Mouse (Mus musculus) thymus, adult 2 months (tissue): ENCODE measurements around the gene Ptpn20. TPM values are rescaled to one million over a fixed set of nuclear protein-coding genes. Genes with fewer than 3 reads are reported as not detected.

ENCODE experiments used
- DNase-seq: peaks from one replicate; pipeline ENCODE4 v3.0.0; 2021
- H3K27ac ChIP-seq: fragments of 200-500 bp; 2 replicates; pipeline ENCODE4 v1.5.1; 2012; ENCODE audit warnings: low read length, control low read depth; ENCODE audit not compliant: control insufficient read depth, insufficient read depth
- H3K27me3 ChIP-seq: fragments of 200-500 bp; 2 replicates; pipeline ENCODE4 v1.6.1; 2012; ENCODE audit warnings: mild to moderate bottlenecking, low read length, moderate library complexity, mixed read lengths; ENCODE audit not compliant: control insufficient read depth, insufficient read depth
- H3K36me3 ChIP-seq: fragments of 200-500 bp; 2 replicates; pipeline ENCODE4 v1.6.1; 2012; ENCODE audit warnings: mild to moderate bottlenecking, low read length, moderate library complexity; ENCODE audit not compliant: control insufficient read depth, insufficient read depth
- H3K4me1 ChIP-seq: fragments of 200-500 bp; replicated peaks from 2 replicates; pipeline ENCODE4 v1.6.1; 2012; ENCODE audit warnings: low read length; ENCODE audit not compliant: control insufficient read depth, insufficient read depth
- H3K4me3 ChIP-seq: fragments of 200-500 bp; 2 replicates; pipeline ENCODE4 v1.5.1; 2012; ENCODE audit warnings: mild to moderate bottlenecking, low read length, control low read depth, moderate library complexity; ENCODE audit not compliant: control insufficient read depth, insufficient read depth
- CTCF ChIP-seq: fragments of 200-500 bp; IDR thresholded peaks from 2 replicates; pipeline ENCODE4 v1.5.1; 2012; ENCODE audit warnings: mild to moderate bottlenecking, control low read depth, low read length, moderate library complexity, borderline replicate concordance; ENCODE audit not compliant: control insufficient read depth, poor library complexity, insufficient read depth; ENCODE audit errors: extremely low read depth
- POLR2A ChIP-seq: fragments of 200-500 bp; IDR thresholded peaks from 2 replicates; pipeline ENCODE4 v1.6.1; 2012; ENCODE audit warnings: mild to moderate bottlenecking, low read length, control low read depth, moderate library complexity; ENCODE audit not compliant: control insufficient read depth, poor library complexity, insufficient read depth; ENCODE audit errors: extremely low read depth
- WGBS: fragments of 180-500 bp; shearing (Covaris S2); methylation state at CpG from one replicate; pipeline ENCODE4 v1.1.7; 2018; 5-methylcytosine and 5-hydroxymethylcytosine counted together
- polyA plus RNA-seq: library from polyadenylated mRNA; depleted of rRNA; stranded (reverse); fragments of >200 nt; gene quantifications from 2 replicates; pipeline ENCODE4 v1.2.3, GENCODE M21; 2012; rRNA removed

Ptpn20 gene
- not detected in 2 replicates for polyA plus RNA-seq

GRCm38 (mm10) chr14:33588951-33589350, at the start of gene Ptpn20:
Gene Ptpn20, plus strand, starts transcription at chr14:33589207.
- peak; percentile 4 for DNase-seq
- Histone ChIP-seq H3K4me3 (no peak within 1 kb of the TSS), H3K36me3 (no peaks in the 10 kb centered on the region), H3K27ac (no peak within 1 kb of the TSS), H3K4me1 (no peaks in the 10 kb centered on the region), H3K27me3 (no peaks in the 10 kb centered on the region)
- 81% methylated on average over 14 of the region's 14 CpGs for WGBS
- TF ChIP-seq POLR2A (no peak), CTCF (peak; percentile 26; the same call in 1 of the 2 replicates)

GRCm38 (mm10) chr14:33539559-33540167, 49.3 kb upstream of the Ptpn20 start:
- Histone ChIP-seq H3K27ac (no peak overlapping the region), H3K36me3 (no peaks in the 10 kb centered on the region), H3K4me3 (no peak overlapping the region), H3K27me3 (no peaks in the 10 kb centered on the region), H3K4me1 (no peaks in the 10 kb centered on the region)
- 86% methylated on average over 7 of the region's 7 CpGs for WGBS
- DNase-seq: no peak
- no peak for TF ChIP-seq POLR2A
- no peak for TF ChIP-seq CTCF

- TF ChIP-seq CTCF: no peak
- TF ChIP-seq POLR2A: no peak
- Histone ChIP-seq H3K27me3 (no peaks in the 10 kb centered on the region), H3K36me3 (no peaks in the 10 kb centered on the region), H3K4me1 (no peaks in the 10 kb centered on the region), H3K27ac (no peak overlapping the region), H3K4me3 (no peak overlapping the region)
- DNase-seq: no peak
- 93% methylated on average over 8 of the region's 8 CpGs for WGBS
These were observed 43.4 kb upstream of the Ptpn20 start for GRCm38 (mm10) chr14:33545565-33546143.

GRCm38 (mm10) chr14:33548650-33549049, 40.4 kb upstream of the Ptpn20 start:
- no peaks in the 10 kb centered on the region for H3K36me3 ChIP-seq
- no peak overlapping the region for H3K4me3 ChIP-seq
- H3K27ac ChIP-seq: no peak overlapping the region
- no peaks in the 10 kb centered on the region for H3K27me3 ChIP-seq
- no peaks in the 10 kb centered on the region for H3K4me1 ChIP-seq
- WGBS: 70% methylated on average over 3 of the region's 3 CpGs
- no peak for DNase-seq
- TF ChIP-seq CTCF (no peak), POLR2A (no peak)

- no peak overlapping the region for H3K4me3 ChIP-seq
- no peaks in the 10 kb centered on the region for H3K36me3 ChIP-seq
- H3K4me1 ChIP-seq: no peaks in the 10 kb centered on the region
- no peak for DNase-seq
- TF ChIP-seq POLR2A (no peak), CTCF (no peak)
- no peaks in the 10 kb centered on the region for H3K27me3 ChIP-seq
- 81% methylated on average over 6 of the region's 6 CpGs for WGBS
- no peak overlapping the region for H3K27ac ChIP-seq
These were observed 39.2 kb upstream of the Ptpn20 start for GRCm38 (mm10) chr14:33549856-33550255.

GRCm38 (mm10) chr14:33570737-33571136, 18.3 kb upstream of the Ptpn20 start:
- Histone ChIP-seq H3K36me3 (no peaks in the 10 kb centered on the region), H3K27me3 (no peaks in the 10 kb centered on the region), H3K4me1 (no peaks in the 10 kb centered on the region), H3K4me3 (no peak overlapping the region), H3K27ac (no peak overlapping the region)
- DNase-seq: no peak
- WGBS: 82% methylated on average over 6 of the region's 6 CpGs
- TF ChIP-seq POLR2A (no peak), CTCF (no peak)

GRCm38 (mm10) chr14:33573643-33574042, 15.4 kb upstream of the Ptpn20 start:
- H3K4me3 ChIP-seq: no peak overlapping the region
- WGBS: 91% methylated on average over 3 of the region's 3 CpGs
- no peaks in the 10 kb centered on the region for H3K36me3 ChIP-seq
- H3K27ac ChIP-seq: no peak overlapping the region
- no peak for TF ChIP-seq POLR2A
- no peak for TF ChIP-seq CTCF
- no peaks in the 10 kb centered on the region for H3K4me1 ChIP-seq
- no peaks in the 10 kb centered on the region for H3K27me3 ChIP-seq
- no peak for DNase-seq
